Mouse (Mus musculus) E14TG2a.4 (cell line): ENCODE measurements around the gene Poc5.

Experiments
- H3K27me3 ChIP-seq: 2 replicates; pipeline ENCODE4 v1.6.1; 2014; ENCODE audit warnings: low read length, control low read depth; ENCODE audit not compliant: insufficient read depth
- H3K36me3 ChIP-seq: 2 replicates; pipeline ENCODE4 v1.6.1; 2014; ENCODE audit warnings: low read length, control low read depth; ENCODE audit not compliant: insufficient read depth
- H3K4me1 ChIP-seq: replicated peaks from 2 replicates; pipeline ENCODE4 v1.6.1; 2014; ENCODE audit warnings: low read depth, low read length, control low read depth
- H3K4me3 ChIP-seq: replicated peaks from 2 replicates; pipeline ENCODE4 v1.5.1; 2014; ENCODE audit warnings: mild to moderate bottlenecking, low read length
- H3K9me3 ChIP-seq: 2 replicates; pipeline ENCODE4 v1.6.1; 2014; ENCODE audit warnings: low read length, control low read depth
- CTCF ChIP-seq: conservative IDR thresholded peaks from 2 replicates; pipeline ENCODE4 v1.5.1; 2014; ENCODE audit warnings: low read length
- NANOG ChIP-seq: IDR thresholded peaks from 2 replicates; pipeline ENCODE4 v1.6.1; 2014; ENCODE audit warnings: borderline replicate concordance, low read length, mixed read lengths
- POU5F1 ChIP-seq: IDR thresholded peaks from 2 replicates; pipeline ENCODE4 v1.6.1; 2014; ENCODE audit warnings: low read length, borderline replicate concordance

The Poc5 gene

GRCm38 (mm10) chr13:96435793-96436192 is 47.7 kb downstream of the Poc5 start:
- Histone ChIP-seq H3K4me3 (no peak overlapping the region), H3K4me1 (no peaks in the 10 kb centered on the region), H3K36me3 (no peaks in the 10 kb centered on the region), H3K27me3 (no peaks in the 10 kb centered on the region), H3K9me3 (no peaks in the 10 kb centered on the region)
- TF ChIP-seq CTCF (no peak), NANOG (no peak), POU5F1 (no peak)

- H3K9me3 ChIP-seq = no peaks in the 10 kb centered on the region
These were observed 48.8 kb downstream of the Poc5 start for GRCm38 (mm10) chr13:96436921-96437320.

GRCm38 (mm10) chr13:96440436-96440835 is 52.3 kb downstream of the Poc5 start:
- TF ChIP-seq NANOG (no peak), CTCF (no peak), POU5F1 (no peak)

More at GRCm38 (mm10) chr13:96436921-96437320, 48.8 kb downstream of the Poc5 start:
- Histone ChIP-seq H3K27me3 (no peaks in the 10 kb centered on the region), H3K4me1 (no peaks in the 10 kb centered on the region), H3K36me3 (no peaks in the 10 kb centered on the region), H3K4me3 (no peak overlapping the region)
- TF ChIP-seq POU5F1 (no peak), NANOG (no peak)

GRCm38 (mm10) chr13:96450205-96450856 is 62.2 kb downstream of the Poc5 start:
- no peak for TF ChIP-seq NANOG
- no peak for TF ChIP-seq POU5F1
- no peak for TF ChIP-seq CTCF
- Histone ChIP-seq H3K4me1 (no peaks in the 10 kb centered on the region), H3K27me3 (no peaks in the 10 kb centered on the region), H3K36me3 (no peaks in the 10 kb centered on the region), H3K4me3 (no peak overlapping the region), H3K9me3 (no peaks in the 10 kb centered on the region)

More at GRCm38 (mm10) chr13:96440436-96440835, 52.3 kb downstream of the Poc5 start:
- Histone ChIP-seq H3K9me3 (no peaks in the 10 kb centered on the region), H3K4me3 (no peak overlapping the region), H3K4me1 (no peaks in the 10 kb centered on the region), H3K36me3 (no peaks in the 10 kb centered on the region), H3K27me3 (no peaks in the 10 kb centered on the region)

- Histone ChIP-seq H3K27me3 (no peaks in the 10 kb centered on the region), H3K36me3 (no peaks in the 10 kb centered on the region), H3K4me3 (no peak overlapping the region), H3K4me1 (no peaks in the 10 kb centered on the region), H3K9me3 (no peaks in the 10 kb centered on the region)
- TF ChIP-seq NANOG (no peak), CTCF (no peak), POU5F1 (no peak)
These were observed 62.8 kb downstream of the Poc5 start for GRCm38 (mm10) chr13:96450869-96451268.

- no peaks in the 10 kb centered on the region for H3K36me3 ChIP-seq
These were observed 63.5 kb downstream of the Poc5 start for GRCm38 (mm10) chr13:96451386-96452140.

GRCm38 (mm10) chr13:96452621-96453020 is 64.5 kb downstream of the Poc5 start:
- H3K4me3 ChIP-seq = no peak overlapping the region
- H3K4me1 ChIP-seq = no peaks in the 10 kb centered on the region
- H3K9me3 ChIP-seq = no peaks in the 10 kb centered on the region
- no peak for TF ChIP-seq CTCF
- no peak for TF ChIP-seq POU5F1
- TF ChIP-seq NANOG = no peak
- H3K27me3 ChIP-seq = no peaks in the 10 kb centered on the region
- no peaks in the 10 kb centered on the region for H3K36me3 ChIP-seq

More at GRCm38 (mm10) chr13:96451386-96452140, 63.5 kb downstream of the Poc5 start:
- no peak overlapping the region for H3K4me3 ChIP-seq
- no peaks in the 10 kb centered on the region for H3K4me1 ChIP-seq
- TF ChIP-seq POU5F1 = no peak
- no peak for TF ChIP-seq NANOG
- TF ChIP-seq CTCF = no peak
- H3K27me3 ChIP-seq = no peaks in the 10 kb centered on the region
- H3K9me3 ChIP-seq = no peaks in the 10 kb centered on the region

GRCm38 (mm10) chr13:96454288-96454687 is 66.2 kb downstream of the Poc5 start:
- no peak overlapping the region for H3K4me3 ChIP-seq
- H3K4me1 ChIP-seq = no peaks in the 10 kb centered on the region
- TF ChIP-seq POU5F1 = no peak
- no peak for TF ChIP-seq CTCF
- TF ChIP-seq NANOG = no peak
- H3K36me3 ChIP-seq = no peaks in the 10 kb centered on the region
- H3K9me3 ChIP-seq = no peaks in the 10 kb centered on the region
- H3K27me3 ChIP-seq = no peaks in the 10 kb centered on the region
